Mouse (Mus musculus): ENCODE measurements around the gene Ube2t. TPM values are rescaled to one million over a fixed set of nuclear protein-coding genes. Genes with fewer than 3 reads are reported as not detected.

Ube2t gene
- 96.8 and 99.6 TPM in 2 replicates for polyA plus RNA-seq (2011; ENCODE audit: insufficient read depth, insufficient read length, low read depth, missing spikeins)

GRCm38 (mm10) chr1:134962053-134962803 lies at the start of gene Ube2t:
Gene Ube2t (plus strand): TSS chr1:134962565.
- Histone ChIP-seq H3K4me1 (ENCODE audit: control insufficient read depth, insufficient read depth, low read length) (no peaks in the 10 kb centered on the region), H3K27me3 (ENCODE audit: control insufficient read depth, insufficient read depth, low read length, poor library complexity, severe bottlenecking) (no peaks in the 10 kb centered on the region), H3K4me3 (ENCODE audit: low read depth, low read length) (peak within 1 kb of the TSS; percentile 83), H3K36me3 (ENCODE audit: control insufficient read depth, insufficient read depth, low read length, poor library complexity, severe bottlenecking) (peaks cover 13% of the 10 kb centered on the region; the same call in 1 of the 2 replicates), H3K9me3 (replicated peaks; ENCODE audit: control insufficient read depth, insufficient read depth, low read length, poor library complexity, severe bottlenecking) (no peaks in the 10 kb centered on the region), H3K9ac (ENCODE audit: low read depth, poor library complexity, severe bottlenecking) (peak within 1 kb of the TSS; percentile 76), H3K27ac (ENCODE audit: insufficient read depth, low read length) (peak within 1 kb of the TSS; percentile 13; the same call in 1 of the 2 replicates)
- TF ChIP-seq POLR2A (IDR thresholded peaks at IDR 0.05; ENCODE audit: insufficient read depth, low read length), result peak; percentile 83
- no peak for TF ChIP-seq EP300 (IDR thresholded peaks at IDR 0.05; ENCODE audit: insufficient read depth, low read depth, low read length)
- no peak for TF ChIP-seq CTCF (IDR thresholded peaks at IDR 0.05; ENCODE audit: low read depth, low read length)

- Histone ChIP-seq H3K9me3 (replicated peaks; ENCODE audit: control insufficient read depth, insufficient read depth, low read length, poor library complexity, severe bottlenecking) (no peaks in the 10 kb centered on the region), H3K9ac (ENCODE audit: low read depth, poor library complexity, severe bottlenecking) (no peak overlapping the region), H3K36me3 (ENCODE audit: control insufficient read depth, insufficient read depth, low read length, poor library complexity, severe bottlenecking) (no peaks in the 10 kb centered on the region), H3K27ac (ENCODE audit: insufficient read depth, low read length) (no peak overlapping the region), H3K27me3 (ENCODE audit: control insufficient read depth, insufficient read depth, low read length, poor library complexity, severe bottlenecking) (no peaks in the 10 kb centered on the region), H3K4me3 (ENCODE audit: low read depth, low read length) (no peak overlapping the region), H3K4me1 (ENCODE audit: control insufficient read depth, insufficient read depth, low read length) (no peaks in the 10 kb centered on the region)
- TF ChIP-seq POLR2A (IDR thresholded peaks at IDR 0.05; ENCODE audit: insufficient read depth, low read length) (no peak), CTCF (IDR thresholded peaks at IDR 0.05; ENCODE audit: low read depth, low read length) (no peak), EP300 (IDR thresholded peaks at IDR 0.05; ENCODE audit: insufficient read depth, low read depth, low read length) (no peak)
Measured at GRCm38 (mm10) chr1:134913535-134913934, 48.8 kb upstream of the Ube2t start.

GRCm38 (mm10) chr1:134915421-134915820 lies 46.9 kb upstream of the Ube2t start:
- Histone ChIP-seq H3K9me3 (replicated peaks; ENCODE audit: control insufficient read depth, insufficient read depth, low read length, poor library complexity, severe bottlenecking) (no peaks in the 10 kb centered on the region), H3K4me3 (ENCODE audit: low read depth, low read length) (no peak overlapping the region), H3K27me3 (ENCODE audit: control insufficient read depth, insufficient read depth, low read length, poor library complexity, severe bottlenecking) (no peaks in the 10 kb centered on the region), H3K9ac (ENCODE audit: low read depth, poor library complexity, severe bottlenecking) (no peak overlapping the region), H3K36me3 (ENCODE audit: control insufficient read depth, insufficient read depth, low read length, poor library complexity, severe bottlenecking) (no peaks in the 10 kb centered on the region), H3K4me1 (ENCODE audit: control insufficient read depth, insufficient read depth, low read length) (no peaks in the 10 kb centered on the region), H3K27ac (ENCODE audit: insufficient read depth, low read length) (no peak overlapping the region)
- TF ChIP-seq EP300 (IDR thresholded peaks at IDR 0.05; ENCODE audit: insufficient read depth, low read depth, low read length) (no peak), POLR2A (IDR thresholded peaks at IDR 0.05; ENCODE audit: insufficient read depth, low read length) (no peak), CTCF (IDR thresholded peaks at IDR 0.05; ENCODE audit: low read depth, low read length) (no peak)

GRCm38 (mm10) chr1:134919010-134919409 lies 43.4 kb upstream of the Ube2t start:
- Histone ChIP-seq H3K4me3 (ENCODE audit: low read depth, low read length) (no peak overlapping the region), H3K27ac (ENCODE audit: insufficient read depth, low read length) (no peak overlapping the region), H3K9ac (ENCODE audit: low read depth, poor library complexity, severe bottlenecking) (no peak overlapping the region), H3K27me3 (ENCODE audit: control insufficient read depth, insufficient read depth, low read length, poor library complexity, severe bottlenecking) (no peaks in the 10 kb centered on the region), H3K4me1 (ENCODE audit: control insufficient read depth, insufficient read depth, low read length) (no peaks in the 10 kb centered on the region), H3K36me3 (ENCODE audit: control insufficient read depth, insufficient read depth, low read length, poor library complexity, severe bottlenecking) (no peaks in the 10 kb centered on the region), H3K9me3 (replicated peaks; ENCODE audit: control insufficient read depth, insufficient read depth, low read length, poor library complexity, severe bottlenecking) (no peaks in the 10 kb centered on the region)
- TF ChIP-seq EP300 (IDR thresholded peaks at IDR 0.05; ENCODE audit: insufficient read depth, low read depth, low read length) (no peak), POLR2A (IDR thresholded peaks at IDR 0.05; ENCODE audit: insufficient read depth, low read length) (no peak), CTCF (IDR thresholded peaks at IDR 0.05; ENCODE audit: low read depth, low read length) (no peak)

- H3K36me3 ChIP-seq (ENCODE audit: control insufficient read depth, insufficient read depth, low read length, poor library complexity, severe bottlenecking), result no peaks in the 10 kb centered on the region
- H3K27me3 ChIP-seq (ENCODE audit: control insufficient read depth, insufficient read depth, low read length, poor library complexity, severe bottlenecking), result no peaks in the 10 kb centered on the region
- H3K27ac ChIP-seq (ENCODE audit: insufficient read depth, low read length), result no peak overlapping the region
- no peaks in the 10 kb centered on the region for H3K4me1 ChIP-seq (ENCODE audit: control insufficient read depth, insufficient read depth, low read length)
- TF ChIP-seq CTCF (IDR thresholded peaks at IDR 0.05; ENCODE audit: low read depth, low read length), result no peak
- no peak overlapping the region for H3K4me3 ChIP-seq (ENCODE audit: low read depth, low read length)
- H3K9ac ChIP-seq (ENCODE audit: low read depth, poor library complexity, severe bottlenecking), result no peak overlapping the region
- H3K9me3 ChIP-seq (replicated peaks; ENCODE audit: control insufficient read depth, insufficient read depth, low read length, poor library complexity, severe bottlenecking), result no peaks in the 10 kb centered on the region
Measured at GRCm38 (mm10) chr1:134932431-134932830, 29.9 kb upstream of the Ube2t start.

GRCm38 (mm10) chr1:134936335-134936734 lies 26.0 kb upstream of the Ube2t start:
- no peaks in the 10 kb centered on the region for H3K27me3 ChIP-seq (ENCODE audit: control insufficient read depth, insufficient read depth, low read length, poor library complexity, severe bottlenecking)
- H3K4me3 ChIP-seq (ENCODE audit: low read depth, low read length), result no peak overlapping the region
- H3K27ac ChIP-seq (ENCODE audit: insufficient read depth, low read length), result no peak overlapping the region
- no peak overlapping the region for H3K9ac ChIP-seq (ENCODE audit: low read depth, poor library complexity, severe bottlenecking)
- H3K9me3 ChIP-seq (replicated peaks; ENCODE audit: control insufficient read depth, insufficient read depth, low read length, poor library complexity, severe bottlenecking), result no peaks in the 10 kb centered on the region
- no peaks in the 10 kb centered on the region for H3K4me1 ChIP-seq (ENCODE audit: control insufficient read depth, insufficient read depth, low read length)
- TF ChIP-seq POLR2A (IDR thresholded peaks at IDR 0.05; ENCODE audit: insufficient read depth, low read length) (no peak), CTCF (IDR thresholded peaks at IDR 0.05; ENCODE audit: low read depth, low read length) (no peak), EP300 (IDR thresholded peaks at IDR 0.05; ENCODE audit: insufficient read depth, low read depth, low read length) (no peak)
- H3K36me3 ChIP-seq (ENCODE audit: control insufficient read depth, insufficient read depth, low read length, poor library complexity, severe bottlenecking), result no peaks in the 10 kb centered on the region
